Mouse (Mus musculus) kidney, adult 18-20 months (tissue): ENCODE results near the gene Mfsd14a.

Experiments
- DNase-seq: peaks from one replicate; pipeline ENCODE4 v3.0.0; 2021

The Mfsd14a gene

DNA sequence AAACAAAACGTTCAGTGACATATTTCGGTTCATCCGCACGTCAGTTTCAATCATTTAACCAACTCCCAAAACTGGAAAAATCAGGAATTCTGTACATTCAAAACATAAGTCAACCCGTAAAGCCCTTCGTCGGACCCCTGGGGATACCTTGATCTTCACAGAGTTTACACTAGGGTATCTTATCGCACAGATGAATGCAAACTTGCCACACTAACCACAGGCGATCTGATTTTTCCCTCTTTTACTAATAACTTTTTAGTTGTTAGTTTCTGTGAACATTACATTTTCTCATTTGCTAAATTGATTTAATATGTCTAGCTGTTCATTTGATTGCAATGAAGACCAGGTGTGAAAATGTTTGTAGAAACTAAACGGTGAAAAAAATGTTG lies 66.9 kb downstream of the Mfsd14a start:
- no peak for DNase-seq

DNA sequence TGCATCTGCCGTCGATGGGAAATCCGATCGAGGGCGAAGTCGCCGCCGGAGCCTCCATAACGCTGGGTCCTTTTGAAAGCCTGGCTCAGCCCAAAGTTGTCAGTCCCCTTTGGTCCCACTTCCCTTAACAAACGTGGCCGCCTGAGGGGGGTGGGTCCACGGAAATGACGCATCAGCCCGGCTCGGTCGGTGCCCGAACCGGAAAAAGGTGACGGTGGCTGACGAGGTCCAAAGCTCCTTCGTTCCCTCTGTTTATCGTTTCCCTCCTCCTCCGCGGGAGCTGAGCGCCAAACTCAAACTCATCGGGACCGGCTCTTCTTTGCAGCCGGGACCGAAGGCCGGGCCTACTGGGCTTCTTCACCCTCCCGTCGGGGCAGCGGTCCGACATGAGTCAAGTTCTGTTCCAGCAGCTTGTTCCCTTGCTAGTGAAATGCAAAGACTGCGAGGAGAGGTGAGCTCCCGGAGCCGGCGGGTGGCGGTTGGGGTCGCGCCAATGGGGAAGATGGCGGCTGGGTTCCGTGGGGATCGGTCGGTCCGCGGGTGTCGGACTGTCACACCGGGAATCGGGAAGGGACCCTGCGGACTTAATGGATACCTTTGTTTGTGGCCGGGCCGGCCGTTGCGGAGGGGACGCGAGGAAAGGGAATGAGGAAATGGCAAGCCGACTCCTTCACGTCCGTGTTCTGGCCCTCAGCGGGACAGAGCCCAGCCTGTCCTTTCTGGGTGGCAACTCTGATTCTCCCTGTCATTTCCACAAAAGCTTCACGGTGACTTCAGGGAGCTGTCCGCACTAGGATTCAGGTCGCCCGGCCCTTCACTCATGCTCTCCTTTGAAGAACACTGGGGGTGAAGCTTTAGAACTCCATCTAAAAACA lies 67.5 kb downstream of the Mfsd14a start, which contains the start of gene Sass6:
Gene Sass6 (plus strand): TSS at position 255 of the 875 bp plus-strand sequence.
- peak; percentile 98 for DNase-seq

- no peak for DNase-seq
Observed at GRCm38 (mm10) chr3:116594076-116594727, 68.3 kb downstream of the Mfsd14a start.

- no peak for DNase-seq
Observed at GRCm38 (mm10) chr3:116582201-116582600, 80.3 kb downstream of the Mfsd14a start.
